Mouse (Mus musculus): ENCODE data around the gene Abhd17a. TPM values are rescaled to one million over a fixed set of nuclear protein-coding genes. Genes with fewer than 3 reads are reported as not detected.

Abhd17a gene
- 102 and 103 TPM in 2 replicates for polyA plus RNA-seq (2015; fragmentation: Nextera tagmentation; extraction: Ambion mirVana)

- peaks cover 8% of the 10 kb centered on the region; the same call in 1 of the 2 replicates for H3K36me3 ChIP-seq
- 0 out of 2 replicates have a peak within 1 kb of the TSS, but pooled peaks have one; percentile 13 for H3K27ac ChIP-seq
- H3K9ac ChIP-seq, result peak within 1 kb of the TSS; percentile 85
- WGBS, result under 1% methylated on average over 66 of the region's 73 CpGs
- H3K9me3 ChIP-seq, result no peaks in the 10 kb centered on the region
- H3K4me2 ChIP-seq, result peak within 1 kb of the TSS; percentile 95
- peak within 1 kb of the TSS; percentile 88 for H3K4me3 ChIP-seq (replicated peaks)
- H3K27me3 ChIP-seq (replicated peaks), result no peaks in the 10 kb centered on the region
- peak; percentile 96 for ATAC-seq (ENCODE audit: insufficient read depth, low FRiP score, low read depth)
- peaks cover 24% of the 10 kb centered on the region for H3K4me1 ChIP-seq
Observed at GRCm38 (mm10) chr10:80589879-80590854, at the start of gene Abhd17a. Gene Abhd17a, minus strand, starts transcription at chr10:80590341.

- H3K9ac ChIP-seq, result no peak overlapping the region
- H3K36me3 ChIP-seq, result peaks cover 53% of the 10 kb centered on the region
- H3K4me3 ChIP-seq (replicated peaks), result no peak overlapping the region
- no peak overlapping the region for H3K4me2 ChIP-seq
- H3K9me3 ChIP-seq, result no peaks in the 10 kb centered on the region
- 76% methylated on average over 6 of the region's 6 CpGs for WGBS
- H3K27ac ChIP-seq, result no peak overlapping the region
- H3K4me1 ChIP-seq, result no peaks in the 10 kb centered on the region
- no peak for ATAC-seq (ENCODE audit: insufficient read depth, low FRiP score, low read depth)
- H3K27me3 ChIP-seq (replicated peaks), result no peaks in the 10 kb centered on the region
Observed at GRCm38 (mm10) chr10:80635345-80635744, 45.2 kb upstream of the Abhd17a start.

GRCm38 (mm10) chr10:80628925-80629324 is 38.8 kb upstream of the Abhd17a start:
- peaks cover 3% of the 10 kb centered on the region; the same call in 1 of the 2 replicates for H3K36me3 ChIP-seq
- H3K4me1 ChIP-seq, result peaks cover 29% of the 10 kb centered on the region
- no peak overlapping the region for H3K4me2 ChIP-seq
- ATAC-seq (ENCODE audit: insufficient read depth, low FRiP score, low read depth), result no peak
- H3K27me3 ChIP-seq (replicated peaks), result no peaks in the 10 kb centered on the region
- H3K9me3 ChIP-seq, result no peaks in the 10 kb centered on the region
- no peak overlapping the region for H3K27ac ChIP-seq
- H3K4me3 ChIP-seq (replicated peaks), result no peak overlapping the region
- 84% methylated on average over 9 of the region's 9 CpGs for WGBS
- no peak overlapping the region for H3K9ac ChIP-seq

- Histone ChIP-seq H3K9me3 (no peaks in the 10 kb centered on the region), H3K27me3 (replicated peaks) (no peaks in the 10 kb centered on the region), H3K36me3 (no peaks in the 10 kb centered on the region; the same call in 1 of the 2 replicates), H3K4me1 (peaks cover 34% of the 10 kb centered on the region), H3K4me2 (no peak overlapping the region), H3K27ac (peak overlapping the region; percentile 33; the same call in 1 of the 2 replicates), H3K9ac (no peak overlapping the region), H3K4me3 (replicated peaks) (0 out of 2 replicates have a peak overlapping the region, but pooled peaks have one; percentile 0)
- 0 out of 2 replicates have a peak, but pooled peaks have one; percentile 14 for ATAC-seq (ENCODE audit: insufficient read depth, low FRiP score, low read depth)
- WGBS, result 26% methylated on average over 2 of the region's 2 CpGs
Observed at GRCm38 (mm10) chr10:80627685-80628084, 37.5 kb upstream of the Abhd17a start.

GRCm38 (mm10) chr10:80625764-80626163 is 35.6 kb upstream of the Abhd17a start:
- H3K9me3 ChIP-seq, result no peaks in the 10 kb centered on the region
- H3K4me3 ChIP-seq (replicated peaks), result no peak overlapping the region
- peaks cover 39% of the 10 kb centered on the region for H3K4me1 ChIP-seq
- H3K27me3 ChIP-seq (replicated peaks), result no peaks in the 10 kb centered on the region
- ATAC-seq (ENCODE audit: insufficient read depth, low FRiP score, low read depth), result no peak
- no peak overlapping the region for H3K27ac ChIP-seq
- H3K9ac ChIP-seq, result no peak overlapping the region
- H3K4me2 ChIP-seq, result no peak overlapping the region
- 86% methylated on average over 4 of the region's 4 CpGs for WGBS
- H3K36me3 ChIP-seq, result no peaks in the 10 kb centered on the region; the same call in 1 of the 2 replicates

GRCm38 (mm10) chr10:80623457-80624191 is 33.5 kb upstream of the Abhd17a start:
- Histone ChIP-seq H3K27ac (peak overlapping the region; percentile 89), H3K27me3 (replicated peaks) (no peaks in the 10 kb centered on the region), H3K4me3 (replicated peaks) (peak overlapping the region; percentile 92), H3K36me3 (no peaks in the 10 kb centered on the region; the same call in 1 of the 2 replicates), H3K9ac (peak overlapping the region; percentile 94), H3K9me3 (no peaks in the 10 kb centered on the region), H3K4me2 (peak overlapping the region; percentile 78), H3K4me1 (peaks cover 39% of the 10 kb centered on the region)
- no peak for ATAC-seq (ENCODE audit: insufficient read depth, low FRiP score, low read depth)
- WGBS, result 10% methylated on average over 15 of the region's 15 CpGs

- Histone ChIP-seq H3K27me3 (replicated peaks) (no peaks in the 10 kb centered on the region), H3K27ac (peak within 1 kb of the TSS; percentile 98), H3K4me3 (replicated peaks) (peak within 1 kb of the TSS; percentile 92), H3K4me1 (peaks cover 34% of the 10 kb centered on the region), H3K9me3 (no peaks in the 10 kb centered on the region), H3K4me2 (peak within 1 kb of the TSS; percentile 78), H3K9ac (peak within 1 kb of the TSS; percentile 94), H3K36me3 (no peaks in the 10 kb centered on the region; the same call in 1 of the 2 replicates)
- ATAC-seq (ENCODE audit: insufficient read depth, low FRiP score, low read depth), result peak; percentile 15
- WGBS, result under 1% methylated on average over 82 of the region's 85 CpGs
Observed at GRCm38 (mm10) chr10:80622661-80623456, 32.7 kb upstream of the Abhd17a start, which contains the start of gene Csnk1g2. Gene Csnk1g2, plus strand, starts transcription at chr10:80622838.

GRCm38 (mm10) chr10:80621940-80622660 is 32.0 kb upstream of the Abhd17a start:
- peak overlapping the region; percentile 7; the same call in 1 of the 2 replicates for H3K9ac ChIP-seq
- peak overlapping the region; percentile 92 for H3K4me3 ChIP-seq (replicated peaks)
- H3K27me3 ChIP-seq (replicated peaks), result no peaks in the 10 kb centered on the region
- H3K4me1 ChIP-seq, result peaks cover 26% of the 10 kb centered on the region
- peak; percentile 96 for ATAC-seq (ENCODE audit: insufficient read depth, low FRiP score, low read depth)
- WGBS, result under 1% methylated on average over 64 of the region's 64 CpGs
- H3K27ac ChIP-seq, result peak overlapping the region; percentile 98
- H3K36me3 ChIP-seq, result no peaks in the 10 kb centered on the region; the same call in 1 of the 2 replicates
- no peaks in the 10 kb centered on the region for H3K9me3 ChIP-seq
- peak overlapping the region; percentile 74 for H3K4me2 ChIP-seq

- ATAC-seq (ENCODE audit: insufficient read depth, low FRiP score, low read depth), result no peak
- Histone ChIP-seq H3K4me2 (peak overlapping the region; percentile 74), H3K36me3 (no peaks in the 10 kb centered on the region; the same call in 1 of the 2 replicates), H3K4me3 (replicated peaks) (peak overlapping the region; percentile 92), H3K27ac (peak overlapping the region; percentile 98), H3K9ac (peak overlapping the region; percentile 40; the same call in 1 of the 2 replicates), H3K4me1 (peaks cover 25% of the 10 kb centered on the region), H3K27me3 (replicated peaks) (no peaks in the 10 kb centered on the region), H3K9me3 (no peaks in the 10 kb centered on the region)
- WGBS, result 1% methylated on average over 9 of the region's 9 CpGs
Observed at GRCm38 (mm10) chr10:80621690-80621939, 31.5 kb upstream of the Abhd17a start.

GRCm38 (mm10) chr10:80620796-80621689 is 30.9 kb upstream of the Abhd17a start:
- peaks cover 25% of the 10 kb centered on the region for H3K4me1 ChIP-seq
- H3K36me3 ChIP-seq, result peaks cover under 1% of the 10 kb centered on the region; the same call in 1 of the 2 replicates
- peak overlapping the region; percentile 74 for H3K4me2 ChIP-seq
- peak overlapping the region; percentile 98 for H3K27ac ChIP-seq
- H3K27me3 ChIP-seq (replicated peaks), result no peaks in the 10 kb centered on the region
- H3K4me3 ChIP-seq (replicated peaks), result peak overlapping the region; percentile 92
- 53% methylated on average over 16 of the region's 16 CpGs for whole genome bisulfite sequencing
- no peaks in the 10 kb centered on the region for H3K9me3 ChIP-seq
- no peak for ATAC-seq (ENCODE audit: insufficient read depth, low FRiP score, low read depth)
- H3K9ac ChIP-seq, result peak overlapping the region; percentile 40; the same call in 1 of the 2 replicates

Measured in stomach, embryonic 15.5 days (tissue).